Mouse (Mus musculus) inflammation-experienced regulatory T-cells, adult 6 months (primary cell): Measurements from ENCODE around the gene Bicdl2. TPM values are rescaled to one million over a fixed set of nuclear protein-coding genes. Genes with fewer than 3 reads are reported as not detected.

Experiments used
- ATAC-seq: one replicate; pipeline ENCODE4 v1.8.0; 2017
- polyA plus RNA-seq, 3 experiments: library from polyadenylated mRNA; unstranded; fragments of 100-300 nt; shearing (Covaris generic); gene quantifications; one replicate each; pipeline ENCODE4 v1.2.1; 2017

Bicdl2 gene
- under 1 TPM in 1 of 3 experiments, not detected in 2; 0.23 TPM for polyA plus RNA-seq

DNA sequence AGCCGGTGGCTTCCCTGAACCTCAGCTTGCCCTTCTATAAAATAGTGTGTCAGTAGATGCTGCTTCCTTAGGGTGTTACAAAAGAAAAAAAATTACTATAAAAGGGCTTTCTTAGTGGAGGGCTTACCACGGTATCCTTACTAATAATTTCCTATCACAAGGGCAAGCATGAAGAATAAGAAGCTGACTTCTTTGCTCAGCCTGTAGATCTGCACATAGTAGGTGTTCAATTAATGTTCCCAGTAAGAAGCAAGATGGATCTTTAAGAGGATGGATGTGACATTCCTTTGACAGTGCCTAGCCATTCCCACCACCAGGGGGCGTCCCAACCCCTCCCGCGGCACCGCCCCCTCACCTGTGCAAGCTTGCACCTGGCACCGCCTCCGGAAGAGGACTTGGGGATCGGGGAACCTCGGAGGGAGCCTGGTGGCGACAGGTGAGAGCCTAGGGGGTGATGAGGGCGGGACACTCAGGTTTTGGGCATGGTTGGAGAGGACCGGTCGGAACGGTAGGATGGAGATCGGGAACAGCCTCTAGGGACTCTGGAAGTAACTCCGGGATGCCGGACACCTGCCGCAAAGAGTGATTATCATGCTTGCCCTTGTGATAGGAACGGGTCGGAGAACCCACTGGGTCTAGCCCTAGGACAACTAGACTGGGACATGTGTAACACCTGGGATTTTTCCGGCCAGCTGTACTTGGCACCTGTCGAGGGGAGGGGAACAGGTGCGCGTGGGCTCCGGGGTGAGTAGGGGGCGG is at the start of gene Bicdl2:
Gene Bicdl2 (plus strand): TSS at position 390 of the 759 bp plus-strand sequence.
- no peak for ATAC-seq

DNA sequence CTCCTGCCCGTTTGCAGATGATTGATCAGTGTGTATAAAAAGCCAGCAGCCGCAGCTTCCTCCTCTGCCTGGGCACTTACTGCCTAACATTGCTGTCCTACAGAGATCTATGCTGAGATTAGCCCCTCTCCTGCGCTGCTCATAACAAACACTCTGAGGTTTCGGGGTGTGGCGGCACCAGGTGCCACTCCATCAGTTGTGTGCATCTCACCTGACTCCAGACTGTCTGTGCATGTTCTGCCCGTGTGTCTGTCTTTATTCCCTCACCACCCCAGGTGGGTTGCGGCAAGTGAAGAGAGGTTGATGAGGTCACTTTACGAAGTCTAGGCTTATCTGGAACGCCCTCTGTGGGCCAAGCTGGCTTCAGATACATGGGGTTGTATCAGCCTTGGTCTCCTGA is 43.2 kb upstream of the Bicdl2 start:
- peak; percentile 53 for ATAC-seq

GRCm38 (mm10) chr17:23620351-23620750 is 40.0 kb upstream of the Bicdl2 start:
- peak; percentile 94 for ATAC-seq

- ATAC-seq, result no peak
Measured at GRCm38 (mm10) chr17:23627813-23628212, 32.5 kb upstream of the Bicdl2 start.

GRCm38 (mm10) chr17:23630195-23631020 is 29.9 kb upstream of the Bicdl2 start:
- ATAC-seq, result peak; percentile 98

- no peak for ATAC-seq
Measured at GRCm38 (mm10) chr17:23631241-23631640, 29.1 kb upstream of the Bicdl2 start.

DNA sequence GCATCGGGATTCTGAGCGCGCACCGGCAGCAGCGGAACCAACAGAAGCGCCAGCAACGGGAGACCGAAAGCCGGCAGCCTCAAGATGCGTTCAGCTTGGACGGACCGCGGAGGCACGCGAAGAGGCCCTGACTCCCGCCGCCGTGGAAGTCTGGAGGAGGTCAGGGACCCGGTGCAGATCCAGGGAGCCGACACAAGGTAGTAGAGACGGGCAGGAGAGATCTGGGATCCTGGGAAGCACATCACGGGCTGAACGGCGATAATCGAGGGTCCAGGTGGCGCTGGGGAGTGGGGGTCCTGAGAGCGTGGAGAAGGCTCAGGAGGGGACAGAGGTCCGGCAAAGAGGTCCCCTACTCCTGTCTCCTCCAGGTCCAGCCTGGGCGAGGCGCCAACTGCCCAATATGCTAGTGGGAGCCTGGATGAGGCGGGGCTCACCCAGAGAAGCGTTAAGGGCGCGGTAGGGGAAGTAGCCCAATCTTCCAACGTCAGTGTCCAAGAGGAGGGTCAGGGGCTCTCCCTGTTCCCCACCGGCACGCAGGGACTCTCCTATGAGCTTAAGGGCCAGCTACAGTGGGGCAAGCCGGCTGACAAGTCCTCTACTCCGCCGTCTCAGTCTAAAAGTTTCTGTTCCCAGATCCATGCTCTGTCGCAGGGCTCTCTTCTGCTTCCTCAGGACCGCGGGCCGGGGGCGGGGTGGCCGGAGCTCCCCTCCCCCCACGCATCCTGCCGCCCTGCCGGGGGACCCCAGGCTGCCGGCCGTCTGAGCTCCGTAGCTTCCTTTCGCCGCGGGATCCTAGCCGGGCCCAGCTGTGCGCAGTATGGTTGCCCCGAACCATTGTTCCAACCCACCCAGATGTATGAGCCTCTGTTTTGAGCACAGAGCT is 15.5 kb upstream of the Bicdl2 start, which contains the start of gene Mmp25:
Gene Mmp25 (minus strand): TSS at position 665 of the 883 bp plus-strand sequence.
- no peak for ATAC-seq

GRCm38 (mm10) chr17:23645894-23646293 is 14.4 kb upstream of the Bicdl2 start:
- ATAC-seq, result no peak

DNA sequence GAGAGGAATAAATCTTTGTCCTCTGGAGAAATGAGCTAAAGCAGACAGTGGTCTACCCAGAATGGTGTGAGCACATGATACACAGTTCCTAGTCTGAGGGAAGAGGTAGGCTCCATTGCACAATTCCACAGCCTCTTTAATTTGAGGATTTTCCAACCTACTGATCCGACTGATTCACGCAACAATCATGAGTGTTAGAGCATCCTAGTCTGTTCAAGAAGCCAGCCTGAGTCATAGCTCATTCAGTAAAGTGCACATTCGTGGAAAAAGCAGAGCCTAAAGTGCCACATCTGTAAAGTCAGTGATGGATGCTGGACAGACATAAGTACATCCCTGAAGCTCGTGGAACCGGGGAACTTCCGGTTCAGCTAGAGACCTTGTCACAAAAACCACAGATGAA is 8.9 kb upstream of the Bicdl2 start:
- no peak for ATAC-seq

DNA sequence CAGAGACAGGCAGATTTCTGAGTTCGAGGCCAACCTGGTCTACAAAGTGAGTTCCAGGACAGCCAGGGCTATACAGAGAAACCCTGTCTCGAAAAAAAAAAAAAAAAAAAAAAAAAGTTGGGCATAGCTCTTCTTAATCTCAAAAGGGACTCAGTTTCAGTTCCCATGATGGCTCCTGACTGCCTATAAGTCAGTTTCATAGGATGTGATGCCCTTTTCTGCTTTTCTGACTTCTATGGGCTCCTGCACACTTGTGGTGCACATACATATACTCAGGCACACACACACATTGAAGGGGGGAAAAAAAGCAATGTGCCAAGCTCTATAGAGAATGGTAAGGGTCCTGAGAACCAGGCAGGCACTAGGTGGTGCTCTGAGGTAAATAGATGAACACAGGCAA is 7.0 kb upstream of the Bicdl2 start:
- no peak for ATAC-seq

GRCm38 (mm10) chr17:23654001-23654400 is 6.3 kb upstream of the Bicdl2 start:
- no peak for ATAC-seq

- ATAC-seq, result no peak
Measured at GRCm38 (mm10) chr17:23654410-23654809, 5.9 kb upstream of the Bicdl2 start.

DNA sequence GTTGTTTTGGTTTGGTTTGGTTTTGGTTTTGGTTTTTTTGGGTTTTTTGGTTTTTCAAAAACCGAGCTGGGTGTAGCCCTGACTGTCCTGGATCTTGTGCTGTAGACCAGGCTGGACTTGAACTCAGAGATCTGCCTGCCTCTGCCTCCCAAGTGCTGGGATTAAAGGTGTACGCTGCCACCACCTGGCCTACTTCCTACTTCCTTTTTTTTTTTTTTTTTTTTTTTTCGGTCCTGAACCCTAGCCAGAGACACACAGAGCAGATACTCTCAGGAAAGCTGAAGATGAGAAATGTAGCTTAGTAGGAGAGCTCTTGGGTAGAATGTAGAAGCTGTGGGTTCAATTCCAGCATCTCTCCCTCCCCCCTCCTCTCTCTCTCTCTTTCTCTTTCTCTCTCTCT is 1.9 kb upstream of the Bicdl2 start:
- ATAC-seq, result no peak

- no peak for ATAC-seq
Measured at GRCm38 (mm10) chr17:23660876-23661200, 532 bp downstream of the Bicdl2 start.

GRCm38 (mm10) chr17:23661526-23661925 is 1.2 kb downstream of the Bicdl2 start:
- ATAC-seq, result no peak

DNA sequence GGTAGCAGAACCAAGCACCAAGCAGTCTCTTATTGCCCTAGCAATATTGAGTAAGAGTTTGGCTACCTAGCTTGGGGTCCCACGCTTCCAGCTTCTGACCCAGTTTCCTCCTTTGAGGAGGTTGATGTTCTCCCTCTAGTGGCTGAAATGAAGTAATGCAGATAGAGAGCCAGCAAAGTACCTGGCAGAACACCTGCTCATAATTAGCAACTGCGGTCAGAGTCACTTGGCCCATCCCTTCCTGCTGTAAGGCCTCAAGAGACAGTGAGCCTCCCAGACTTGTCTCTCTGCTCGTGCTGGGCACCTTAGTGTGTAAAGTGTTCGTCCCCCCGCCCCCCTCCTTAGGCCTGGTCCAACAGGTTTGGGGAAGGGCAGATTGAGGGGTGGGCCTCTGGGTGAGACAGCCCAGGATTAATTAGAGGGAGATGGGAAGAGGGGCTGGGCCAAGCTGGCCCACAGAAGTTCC is 4.3 kb downstream of the Bicdl2 start:
- peak; percentile 67 for ATAC-seq

DNA sequence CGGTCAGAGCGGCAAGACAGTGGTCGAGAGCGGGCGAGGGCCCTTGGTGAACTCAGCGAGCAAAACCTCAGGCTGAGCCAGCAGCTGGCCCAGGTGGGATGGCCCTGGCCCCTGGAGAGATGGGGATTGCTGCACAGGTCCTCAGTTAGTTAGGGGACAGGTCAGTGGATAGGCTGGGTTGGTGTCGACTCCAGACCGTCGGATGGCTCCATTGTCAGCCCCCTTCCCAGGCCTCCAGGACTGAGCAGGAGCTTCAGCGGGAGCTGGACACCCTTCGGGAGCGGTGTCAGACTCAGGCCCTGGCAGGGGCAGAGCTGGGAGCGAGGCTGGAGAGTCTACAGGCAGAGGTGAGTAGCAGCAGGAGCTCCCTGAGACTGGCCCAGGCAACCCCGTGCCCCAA is 5.2 kb downstream of the Bicdl2 start:
- ATAC-seq, result no peak

- no peak for ATAC-seq
Measured at GRCm38 (mm10) chr17:23670516-23671074, 10.3 kb downstream of the Bicdl2 start.

GRCm38 (mm10) chr17:23671519-23671918 is 11.2 kb downstream of the Bicdl2 start:
- ATAC-seq, result no peak

DNA sequence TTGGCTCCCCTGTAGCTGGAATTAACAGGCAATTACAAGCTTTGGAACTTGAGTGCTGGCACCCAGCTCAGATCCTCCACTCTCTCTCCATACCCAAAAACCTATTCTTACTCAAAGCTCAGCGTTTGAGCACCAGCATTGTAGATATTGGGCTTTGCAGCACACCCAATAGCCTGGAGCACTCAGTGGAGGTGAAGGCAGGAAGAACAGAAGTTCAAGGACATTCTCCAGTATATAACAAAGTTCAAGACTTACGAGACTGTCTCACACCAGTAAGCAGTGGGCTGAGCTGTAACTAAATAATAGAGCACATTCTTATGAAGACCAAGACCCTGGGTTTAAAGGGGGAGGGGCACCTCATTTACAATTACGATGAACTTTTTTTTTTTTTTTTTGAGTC is 12.5 kb downstream of the Bicdl2 start:
- no peak for ATAC-seq

GRCm38 (mm10) chr17:23673424-23674073 is 13.2 kb downstream of the Bicdl2 start, which contains the start of the genes Hcfc1r1 and Thoc6:
TSS of gene Hcfc1r1 (plus strand) at chr17:23673596.
TSS of gene Thoc6 (minus strand) at chr17:23673882.
- peak; percentile 92 for ATAC-seq
